Mouse (Mus musculus): Measurements from ENCODE around the gene Slc47a1. TPM values are rescaled to one million over a fixed set of nuclear protein-coding genes. Genes with fewer than 3 reads are reported as not detected.
"Not testable (repeated sequence)": the region's sequence is repeated elsewhere in the genome, so short reads cannot be mapped to it uniquely, and the experiment has no call there.

Gene Slc47a1
- polyA plus RNA-seq, 2 experiments, result 0.65 to 0.82 TPM

GRCm38 (mm10) chr11:61408184-61409027 is 30.3 kb upstream of the Slc47a1 start:
- peak; percentile 90 for ATAC-seq (ENCODE audit: low FRiP score, low read depth)
- Histone ChIP-seq H3K9ac (ENCODE audit: low read depth, low read length, severe bottlenecking) (peak overlapping the region; percentile 59), H3K27ac (replicated peaks; ENCODE audit: low read depth, low read length) (peak overlapping the region; percentile 87), H3K9me3 (ENCODE audit: control insufficient read depth, low read length) (no peaks in the 10 kb centered on the region), H3K4me1 (ENCODE audit: control insufficient read depth, insufficient read depth, low read length) (no peaks in the 10 kb centered on the region), H3K4me2 (replicated peaks; ENCODE audit: low read depth, low read length, severe bottlenecking) (peak overlapping the region; percentile 58), H3K36me3 (ENCODE audit: control insufficient read depth, insufficient read depth, low read length) (no peaks in the 10 kb centered on the region), H3K4me3 (replicated peaks; ENCODE audit: low read length) (peak overlapping the region; percentile 57), H3K27me3 (ENCODE audit: control insufficient read depth, insufficient read depth, low read length) (no peaks in the 10 kb centered on the region)
- 0 out of 2 replicates have a peak, but pooled peaks have one; percentile 27 for TF ChIP-seq POLR2A (IDR thresholded peaks at IDR 0.05; ENCODE audit: borderline replicate concordance, extremely low read depth, insufficient read depth, insufficient read length)
- 1% methylated on average over 64 of the region's 64 CpGs for WGBS
- DNase-seq (ENCODE audit: low spot score), result peak; percentile 62

- WGBS, result 2% methylated on average over 39 of the region's 39 CpGs
- H3K27ac ChIP-seq (replicated peaks; ENCODE audit: low read depth, low read length), result peak overlapping the region; percentile 87
- H3K27me3 ChIP-seq (ENCODE audit: control insufficient read depth, insufficient read depth, low read length), result no peaks in the 10 kb centered on the region
- peak overlapping the region; percentile 57 for H3K4me3 ChIP-seq (replicated peaks; ENCODE audit: low read length)
- H3K9ac ChIP-seq (ENCODE audit: low read depth, low read length, severe bottlenecking), result peak overlapping the region; percentile 59
- H3K36me3 ChIP-seq (ENCODE audit: control insufficient read depth, insufficient read depth, low read length), result no peaks in the 10 kb centered on the region
- DNase-seq (ENCODE audit: low spot score) (peak; percentile 87), ATAC-seq (ENCODE audit: low FRiP score, low read depth) (peak; percentile 91)
- H3K4me1 ChIP-seq (ENCODE audit: control insufficient read depth, insufficient read depth, low read length), result no peaks in the 10 kb centered on the region
- no peaks in the 10 kb centered on the region for H3K9me3 ChIP-seq (ENCODE audit: control insufficient read depth, low read length)
- H3K4me2 ChIP-seq (replicated peaks; ENCODE audit: low read depth, low read length, severe bottlenecking), result peak overlapping the region; percentile 58
- no peak for TF ChIP-seq POLR2A (IDR thresholded peaks at IDR 0.05; ENCODE audit: borderline replicate concordance, extremely low read depth, insufficient read depth, insufficient read length)
Observed at GRCm38 (mm10) chr11:61407638-61408183, 29.6 kb upstream of the Slc47a1 start.

- DNase-seq (ENCODE audit: low spot score), result no peak
- H3K27ac ChIP-seq (replicated peaks; ENCODE audit: low read depth, low read length), result no peak overlapping the region
- 76% methylated on average over 4 of the region's 4 CpGs for whole genome bisulfite sequencing
- H3K36me3 ChIP-seq (ENCODE audit: control insufficient read depth, insufficient read depth, low read length), result no peaks in the 10 kb centered on the region
- H3K4me3 ChIP-seq (replicated peaks; ENCODE audit: low read length), result no peak overlapping the region
- H3K27me3 ChIP-seq (ENCODE audit: control insufficient read depth, insufficient read depth, low read length), result no peaks in the 10 kb centered on the region
- ATAC-seq (ENCODE audit: low FRiP score, low read depth), result no peak
- no peaks in the 10 kb centered on the region for H3K4me1 ChIP-seq (ENCODE audit: control insufficient read depth, insufficient read depth, low read length)
- no peak overlapping the region for H3K9ac ChIP-seq (ENCODE audit: low read depth, low read length, severe bottlenecking)
- TF ChIP-seq POLR2A (IDR thresholded peaks at IDR 0.05; ENCODE audit: borderline replicate concordance, extremely low read depth, insufficient read depth, insufficient read length), result no peak
- no peak overlapping the region for H3K4me2 ChIP-seq (replicated peaks; ENCODE audit: low read depth, low read length, severe bottlenecking)
- no peaks in the 10 kb centered on the region for H3K9me3 ChIP-seq (ENCODE audit: control insufficient read depth, low read length)
Observed at GRCm38 (mm10) chr11:61401794-61402193, 23.6 kb upstream of the Slc47a1 start.

- Histone ChIP-seq H3K9ac (ENCODE audit: low read depth, low read length, severe bottlenecking) (no peak overlapping the region), H3K27ac (replicated peaks; ENCODE audit: low read depth, low read length) (no peak overlapping the region), H3K36me3 (ENCODE audit: control insufficient read depth, insufficient read depth, low read length) (no peaks in the 10 kb centered on the region), H3K9me3 (ENCODE audit: control insufficient read depth, low read length) (no peaks in the 10 kb centered on the region), H3K4me2 (replicated peaks; ENCODE audit: low read depth, low read length, severe bottlenecking) (no peak overlapping the region), H3K4me1 (ENCODE audit: control insufficient read depth, insufficient read depth, low read length) (no peaks in the 10 kb centered on the region), H3K27me3 (ENCODE audit: control insufficient read depth, insufficient read depth, low read length) (no peaks in the 10 kb centered on the region), H3K4me3 (replicated peaks; ENCODE audit: low read length) (no peak overlapping the region)
- ATAC-seq (ENCODE audit: low FRiP score, low read depth) (no peak), DNase-seq (ENCODE audit: low spot score) (no peak)
- 75% methylated on average over 8 of the region's 8 CpGs for WGBS
- no peak for TF ChIP-seq POLR2A (IDR thresholded peaks at IDR 0.05; ENCODE audit: borderline replicate concordance, extremely low read depth, insufficient read depth, insufficient read length)
Observed at GRCm38 (mm10) chr11:61400681-61401346, 22.7 kb upstream of the Slc47a1 start.

- H3K4me2 ChIP-seq (replicated peaks; ENCODE audit: low read depth, low read length, severe bottlenecking); H3K9ac ChIP-seq (ENCODE audit: low read depth, low read length, severe bottlenecking); H3K27me3 ChIP-seq (ENCODE audit: control insufficient read depth, insufficient read depth, low read length); H3K27ac ChIP-seq (replicated peaks; ENCODE audit: low read depth, low read length); H3K4me3 ChIP-seq (replicated peaks; ENCODE audit: low read length); H3K4me1 ChIP-seq (ENCODE audit: control insufficient read depth, insufficient read depth, low read length); ATAC-seq (ENCODE audit: low FRiP score, low read depth); H3K36me3 ChIP-seq (ENCODE audit: control insufficient read depth, insufficient read depth, low read length); H3K9me3 ChIP-seq (ENCODE audit: control insufficient read depth, low read length); DNase-seq (ENCODE audit: low spot score): not testable (repeated sequence)
- 95% methylated on average over 18 of the region's 18 CpGs for WGBS
Observed at GRCm38 (mm10) chr11:61397423-61398043, 19.4 kb upstream of the Slc47a1 start.

Measured in limb, embryonic 14.5 days (tissue).